Mouse (Mus musculus) splenic B cell, adult 2 months (primary cell): ENCODE data around the gene Cox8a.
A peak's percentile ranks its signal among the peaks of the same experiment; 100 is the strongest.

ENCODE experiments used
- DNase-seq: peaks from one replicate; pipeline ENCODE4 v3.0.0-alpha.2; 2011; ENCODE audit warnings: low read depth, low spot score
- H3K27me3 ChIP-seq: 2 replicates; pipeline ENCODE4 v1.6.1; 2012; ENCODE audit warnings: mild to moderate bottlenecking, low read length, moderate library complexity, mixed read lengths; ENCODE audit not compliant: control insufficient read depth, poor library complexity, insufficient read depth, severe bottlenecking
- H3K36me3 ChIP-seq: 2 replicates; pipeline ENCODE4 v1.6.1; 2012; ENCODE audit warnings: mild to moderate bottlenecking, low read length, moderate library complexity, mixed read lengths; ENCODE audit not compliant: control insufficient read depth, poor library complexity, insufficient read depth, severe bottlenecking

The Cox8a gene

DNA sequence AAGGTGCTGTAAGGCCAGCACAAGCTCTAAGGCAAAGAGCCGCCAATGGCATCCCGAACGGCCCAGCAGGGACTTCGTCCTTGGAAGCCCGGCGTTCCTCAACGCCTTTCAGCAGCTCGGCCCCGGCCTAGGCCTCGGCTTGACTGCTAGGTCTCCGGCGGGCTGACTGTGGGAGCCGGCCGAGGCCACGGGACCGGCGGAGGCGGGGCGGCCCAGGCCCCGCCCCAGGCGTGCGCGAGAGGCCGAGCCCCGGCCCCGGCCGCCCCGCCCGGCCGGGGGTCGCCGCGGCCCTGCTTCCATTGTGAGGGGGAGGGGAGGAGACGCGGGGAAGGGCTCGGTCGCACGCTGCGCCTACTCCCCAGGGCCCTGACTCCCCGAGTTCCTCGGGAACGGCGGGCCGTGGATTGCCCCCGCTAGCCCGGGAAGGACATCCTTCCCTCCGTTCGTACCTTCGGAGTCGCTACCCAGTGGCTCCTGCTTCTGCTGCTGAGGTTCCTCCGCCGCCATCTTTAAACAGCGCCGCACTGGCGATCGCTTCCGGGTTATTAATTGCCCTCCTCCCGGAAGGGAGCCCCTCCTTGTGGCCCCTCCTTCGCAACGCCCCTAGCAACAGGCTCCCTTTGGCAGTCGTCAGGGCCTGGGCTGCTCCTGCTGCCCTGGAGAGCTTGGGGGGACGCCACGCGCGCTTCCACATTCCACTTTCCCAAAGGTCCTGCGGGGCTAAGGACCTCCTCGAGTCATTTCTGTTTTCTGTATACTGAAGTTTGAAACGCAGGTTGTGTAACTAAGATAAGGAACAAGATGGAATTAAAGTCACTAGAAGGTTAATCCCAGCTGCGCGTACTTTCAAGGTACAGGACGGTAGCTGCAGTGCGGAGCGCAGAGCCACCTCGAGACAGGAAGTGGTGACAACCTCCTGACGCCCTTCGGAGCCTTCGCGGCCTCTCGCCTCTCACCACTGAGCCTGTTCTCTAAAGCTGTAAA is 11.4 kb downstream of the Cox8a start, which contains the start of gene Otub1:
Otub1 (minus strand) TSS at position 564 of the 984 bp plus-strand sequence.
- peak; percentile 93 for DNase-seq
- Histone ChIP-seq H3K36me3 (no peaks in the 10 kb centered on the region; the same call in none of the 2 replicates), H3K27me3 (no peaks in the 10 kb centered on the region)

DNA sequence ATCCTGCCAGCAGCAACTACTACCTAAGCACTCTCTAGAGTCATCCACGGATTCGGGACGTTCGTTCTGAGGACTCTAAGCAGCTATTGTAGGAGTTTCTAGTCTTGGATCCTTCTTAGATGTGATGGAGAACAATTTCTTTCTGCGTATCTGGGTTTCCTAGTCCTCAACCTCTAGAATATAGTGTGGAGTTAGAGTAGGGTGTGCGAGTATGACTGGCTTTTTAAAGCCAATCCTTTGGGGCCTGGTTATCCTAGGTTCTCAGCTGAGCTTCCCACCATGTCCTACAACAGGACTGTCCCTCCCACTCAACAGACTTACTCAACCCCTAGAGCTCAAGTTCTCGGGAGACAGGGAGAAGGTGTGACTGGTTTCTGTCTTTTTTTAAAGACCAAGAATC is 12.1 kb downstream of the Cox8a start:
- Histone ChIP-seq H3K36me3 (peaks cover 5% of the 10 kb centered on the region), H3K27me3 (no peaks in the 10 kb centered on the region)
- no peak for DNase-seq

DNA sequence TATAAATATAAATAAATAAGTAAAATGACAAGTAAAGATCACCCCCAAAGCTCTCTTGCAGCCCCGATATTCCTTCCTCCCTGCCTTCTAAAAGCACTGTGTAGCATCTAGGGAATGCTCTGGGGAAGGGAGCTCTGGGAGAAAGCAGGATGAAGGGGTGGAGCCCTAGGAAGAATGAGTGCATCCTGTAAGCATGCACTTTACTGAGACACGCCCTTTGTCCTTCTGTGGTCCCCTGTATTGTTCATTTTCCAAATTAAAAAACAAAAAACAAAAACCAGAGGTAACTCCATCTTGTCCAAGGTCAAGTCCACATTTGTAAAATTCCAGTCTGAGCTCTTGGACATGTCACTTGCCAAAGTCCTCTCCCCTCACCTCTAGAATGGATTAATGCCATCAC is 12.5 kb downstream of the Cox8a start:
- no peak for DNase-seq
- Histone ChIP-seq H3K36me3 (peaks cover 8% of the 10 kb centered on the region), H3K27me3 (no peaks in the 10 kb centered on the region)

GRCm38 (mm10) chr19:7200427-7200826 is 17.0 kb downstream of the Cox8a start:
- H3K27me3 ChIP-seq: no peaks in the 10 kb centered on the region
- no peak for DNase-seq
- H3K36me3 ChIP-seq: peaks cover 8% of the 10 kb centered on the region

GRCm38 (mm10) chr19:7199089-7199488 is 18.3 kb downstream of the Cox8a start:
- DNase-seq: no peak
- H3K36me3 ChIP-seq: peaks cover 8% of the 10 kb centered on the region
- H3K27me3 ChIP-seq: no peaks in the 10 kb centered on the region

GRCm38 (mm10) chr19:7197445-7197844 is 20.0 kb downstream of the Cox8a start:
- Histone ChIP-seq H3K36me3 (peaks cover 8% of the 10 kb centered on the region), H3K27me3 (no peaks in the 10 kb centered on the region)
- no peak for DNase-seq

DNA sequence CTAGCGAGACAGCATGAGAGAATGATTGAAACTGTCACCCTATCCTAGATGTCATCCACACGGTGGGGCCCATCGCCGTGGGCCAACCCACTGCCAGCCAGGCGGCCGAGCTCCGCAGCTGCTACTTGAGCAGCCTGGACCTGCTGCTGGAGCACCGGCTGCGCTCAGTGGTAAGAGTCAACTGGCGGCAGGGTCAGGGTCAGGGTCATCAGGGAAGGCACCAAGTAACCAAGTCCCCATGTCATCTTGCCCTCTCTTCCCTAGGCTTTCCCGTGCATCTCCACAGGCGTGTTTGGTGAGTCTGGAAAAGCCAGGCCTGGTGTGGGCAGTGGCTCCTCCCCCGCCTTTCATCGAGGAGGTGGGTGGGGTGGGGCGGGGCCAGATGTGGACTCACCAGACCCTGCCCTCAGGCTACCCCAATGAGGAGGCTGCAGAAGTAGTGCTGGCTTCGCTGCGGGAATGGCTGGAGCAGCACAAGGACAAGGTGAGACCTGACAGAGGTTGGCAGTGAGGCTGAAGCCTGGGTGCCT is 20.6 kb downstream of the Cox8a start:
- Histone ChIP-seq H3K36me3 (peaks cover 8% of the 10 kb centered on the region), H3K27me3 (no peaks in the 10 kb centered on the region)
- DNase-seq: no peak

DNA sequence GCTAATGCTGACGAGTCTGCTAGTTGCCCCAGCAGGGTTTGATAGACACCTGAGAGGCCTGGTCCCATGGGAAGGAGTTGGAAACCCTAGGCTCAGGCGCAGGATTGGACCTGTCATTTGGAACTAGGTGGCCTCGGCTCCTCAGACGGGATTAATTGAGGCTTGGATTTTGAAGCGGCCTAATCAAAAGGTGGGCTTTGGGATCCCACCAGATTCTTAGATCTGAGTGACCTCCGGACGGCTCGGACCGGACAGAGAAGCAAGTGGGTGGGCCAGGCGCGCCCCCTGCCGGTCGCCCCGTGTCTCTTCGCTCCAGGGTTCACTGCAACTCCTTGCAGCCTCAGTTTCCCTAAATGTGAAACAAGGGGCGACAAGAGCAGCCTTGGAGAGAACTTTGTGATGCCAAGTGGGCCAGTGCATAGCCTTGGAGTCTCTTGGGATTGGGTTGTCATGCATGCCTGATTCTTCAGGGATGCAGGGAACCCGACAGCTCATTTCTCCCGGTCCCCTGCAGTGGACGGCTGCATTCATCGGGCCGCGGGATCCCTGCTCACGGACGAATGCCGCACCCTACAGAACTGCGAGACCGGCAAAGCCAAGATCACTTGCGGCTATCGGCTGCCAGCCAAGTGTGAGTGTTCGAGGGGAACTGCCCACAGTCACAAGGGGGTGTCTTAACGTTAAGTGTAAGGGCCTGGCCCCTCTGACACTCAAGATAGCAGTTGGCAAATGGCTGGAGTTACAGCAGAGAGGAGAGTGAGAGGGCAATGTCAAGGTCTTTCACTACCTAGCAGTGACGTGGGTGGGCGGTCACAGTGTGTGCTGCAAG is 21.3 kb downstream of the Cox8a start:
- DNase-seq: peak; percentile 68
- Histone ChIP-seq H3K27me3 (no peaks in the 10 kb centered on the region), H3K36me3 (peaks cover 8% of the 10 kb centered on the region)

DNA sequence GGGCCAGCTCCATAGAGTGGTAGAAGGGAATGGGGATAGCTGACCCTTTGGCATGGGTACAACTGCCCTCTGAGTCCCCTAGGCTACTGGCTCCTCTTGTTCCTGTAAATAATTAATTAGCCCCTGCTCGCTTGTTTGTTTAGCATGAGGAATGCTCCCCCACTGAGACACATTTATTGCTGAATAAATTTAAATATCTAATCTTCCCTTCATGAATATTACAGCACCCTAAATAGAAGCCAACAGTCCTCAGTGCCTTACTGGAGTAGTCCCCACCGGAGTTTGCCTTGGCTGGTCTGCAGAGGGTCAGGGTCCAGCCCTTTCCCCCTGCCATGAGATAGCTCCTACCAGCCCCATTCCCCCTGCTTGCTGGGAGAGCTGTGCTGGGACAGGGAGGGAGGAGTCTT is 24.9 kb downstream of the Cox8a start:
- no peak for DNase-seq
- Histone ChIP-seq H3K36me3 (no peaks in the 10 kb centered on the region), H3K27me3 (no peaks in the 10 kb centered on the region)

- no peak for DNase-seq
- Histone ChIP-seq H3K27me3 (no peaks in the 10 kb centered on the region), H3K36me3 (no peaks in the 10 kb centered on the region)
Measured at GRCm38 (mm10) chr19:7191639-7192038, 25.8 kb downstream of the Cox8a start.

DNA sequence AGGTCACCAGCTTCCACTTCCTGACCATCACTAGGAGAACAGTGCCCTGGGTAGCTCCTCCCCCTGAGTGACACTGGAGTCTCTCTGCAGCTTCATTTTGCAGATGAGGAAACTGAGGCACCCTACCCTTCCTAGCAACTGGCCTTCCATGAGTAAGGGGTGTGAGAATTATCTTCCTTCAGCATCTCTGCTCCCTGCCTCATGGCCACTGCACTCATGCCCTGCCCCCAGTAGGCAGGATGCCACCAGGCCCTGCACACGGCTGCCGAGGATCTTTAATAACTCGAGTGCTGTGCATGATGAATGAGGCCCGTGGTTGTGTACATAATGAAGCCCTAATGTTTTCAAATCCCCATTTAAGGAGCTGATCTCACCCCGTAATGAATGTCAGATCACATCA is 26.4 kb downstream of the Cox8a start:
- no peak for DNase-seq
- H3K36me3 ChIP-seq: no peaks in the 10 kb centered on the region
- H3K27me3 ChIP-seq: no peaks in the 10 kb centered on the region

GRCm38 (mm10) chr19:7189026-7189425 is 28.4 kb downstream of the Cox8a start:
- Histone ChIP-seq H3K27me3 (no peaks in the 10 kb centered on the region), H3K36me3 (no peaks in the 10 kb centered on the region)
- DNase-seq: no peak

DNA sequence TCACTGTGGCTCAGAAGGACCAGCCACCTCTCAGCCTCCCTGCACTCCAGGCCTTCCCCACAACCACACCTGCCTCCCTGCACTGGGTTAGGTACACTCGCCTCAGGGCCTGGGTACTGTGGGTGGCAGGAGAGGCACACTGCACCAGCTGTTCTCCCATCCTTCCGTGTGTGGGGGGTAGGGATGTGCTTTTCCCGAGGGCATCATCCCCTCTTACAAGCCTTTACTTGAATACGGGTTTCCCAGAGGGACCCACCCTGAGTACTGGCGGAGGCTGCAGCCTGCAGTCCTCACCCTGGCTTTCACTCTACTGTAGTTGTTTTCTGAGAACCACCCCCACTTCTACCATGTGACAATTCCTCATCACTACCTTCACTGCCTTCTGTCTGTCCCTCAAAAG is 30.3 kb downstream of the Cox8a start:
- Histone ChIP-seq H3K36me3 (no peaks in the 10 kb centered on the region), H3K27me3 (no peaks in the 10 kb centered on the region)
- DNase-seq: no peak

DNA sequence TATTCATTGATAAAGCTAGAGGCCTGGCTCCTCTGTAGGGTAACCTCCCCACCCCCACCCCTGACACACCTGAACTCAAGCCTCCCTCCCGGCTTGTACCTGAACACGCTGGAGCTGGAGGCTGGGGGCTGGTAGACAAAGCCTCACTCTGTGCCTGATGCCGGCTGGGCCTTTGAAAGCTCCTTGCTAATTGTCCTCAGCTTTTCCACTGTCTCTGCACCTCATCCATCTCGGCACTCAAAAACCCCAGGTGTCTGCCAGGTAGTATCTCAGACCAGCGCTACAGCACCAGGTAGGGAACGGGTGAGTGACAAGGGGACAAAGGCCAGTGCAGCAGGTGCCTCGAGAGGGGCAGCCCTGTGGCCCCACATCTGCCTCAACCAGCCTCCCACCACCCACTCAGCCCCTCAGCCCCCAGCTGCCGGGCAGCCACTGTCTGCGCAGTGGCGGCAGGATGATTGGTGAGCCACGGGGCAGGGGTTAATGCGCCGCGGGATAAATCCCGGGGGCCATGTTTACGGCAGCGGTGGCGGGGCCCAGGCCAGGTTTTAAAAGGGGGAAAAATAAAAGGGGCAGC is 31.6 kb downstream of the Cox8a start:
- H3K36me3 ChIP-seq: no peaks in the 10 kb centered on the region
- H3K27me3 ChIP-seq: no peaks in the 10 kb centered on the region
- DNase-seq: no peak
